Mouse (Mus musculus) erythroblast, embryonic 14.5 days (primary cell): ENCODE results near the gene Polrmt.

Source experiments
- GATA1 ChIP-seq: IDR thresholded peaks from 2 replicates; pipeline ENCODE4 v1.6.1; 2012; ENCODE audit warnings: low read length, inconsistent platforms, mixed read lengths
- TAL1 ChIP-seq: IDR thresholded peaks from 3 replicates; pipeline ENCODE4 v1.6.1; 2012; ENCODE audit warnings: low read length, inconsistent platforms, mixed read lengths

DNA sequence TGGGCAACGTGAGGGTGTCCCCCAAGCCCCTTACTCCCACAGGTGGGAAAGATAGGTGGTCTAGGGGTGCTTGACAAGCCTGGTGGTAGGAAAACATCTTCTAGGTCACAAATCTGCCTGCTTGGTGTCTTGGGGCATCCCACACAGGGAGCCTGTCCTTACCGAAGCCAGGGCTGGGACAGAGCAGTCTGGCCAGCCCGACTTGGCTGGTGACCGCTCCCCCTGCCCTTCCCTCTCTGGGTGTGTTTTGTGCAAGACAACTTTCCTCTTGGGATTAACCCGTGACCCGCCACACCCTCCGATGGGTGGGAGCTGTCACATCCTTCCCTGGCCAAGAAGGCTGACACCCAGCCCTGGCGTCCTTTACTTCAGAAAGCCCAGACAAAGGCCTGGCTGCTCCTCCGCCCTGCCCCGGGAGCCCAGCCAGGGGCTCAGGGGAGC is 48.1 kb upstream of the Polrmt start:
- no peak for TF ChIP-seq GATA1
- TF ChIP-seq TAL1 = no peak
